Mouse (Mus musculus): ENCODE data around the gene Col5a2. TPM values are rescaled to one million over a fixed set of nuclear protein-coding genes. Genes with fewer than 3 reads are reported as not detected.
"Not testable (repeated sequence)": the region's sequence is repeated elsewhere in the genome, so short reads cannot be mapped to it uniquely, and the experiment has no call there.

The Col5a2 gene
- 1 to 10 TPM; 7.2 to 8.2 TPM for total RNA-seq (2021)
- long read RNA-seq, experiment 1, full-length matches to known transcripts = 2 of 5 reads
- long read RNA-seq, experiment 1, partial matches to known transcripts = 3 of 5 reads
- long read RNA-seq, experiment 1, other reads (novel, unspliced or antisense) = 0 of 5 reads
- long read RNA-seq, experiment 2, full-length matches to known transcripts = 2 of 8 reads
- long read RNA-seq, experiment 2, partial matches to known transcripts = 4 of 8 reads
- long read RNA-seq, experiment 2, other reads (novel, unspliced or antisense) = 2 of 8 reads

- peak; percentile 36 to 51 for DNase-seq (ENCODE audit: low spot score in 2 of 2)
- intact Hi-C loops (cut with DNase I) = no loop called here
These were observed at the start of gene Col5a2 for GRCm38 (mm10) chr1:45502865-45503332. Gene Col5a2 (minus strand): TSS chr1:45503282.

GRCm38 (mm10) chr1:45550531-45550930, 47.4 kb upstream of the Col5a2 start:
- no peak for DNase-seq (ENCODE audit: low spot score in 2 of 2)
- intact Hi-C loops (cut with DNase I) = no loop called here

- intact Hi-C loops (cut with DNase I) = no loop called here
- no peak for DNase-seq (ENCODE audit: low spot score in 2 of 2)
These were observed 38.8 kb upstream of the Col5a2 start for GRCm38 (mm10) chr1:45541888-45542287.

GRCm38 (mm10) chr1:45541161-45541560, 38.1 kb upstream of the Col5a2 start:
- DNase-seq (ENCODE audit: low spot score in 2 of 2) = no peak
- intact Hi-C loops (cut with DNase I) = no loop called here

GRCm38 (mm10) chr1:45531486-45531885, 28.4 kb upstream of the Col5a2 start:
- intact Hi-C loops (cut with DNase I) = no loop called here
- DNase-seq (ENCODE audit: low spot score in 2 of 2) = no peak

GRCm38 (mm10) chr1:45527476-45527875, 24.4 kb upstream of the Col5a2 start:
- intact Hi-C loops (cut with DNase I) = not testable (repeated sequence)

GRCm38 (mm10) chr1:45523601-45524000, 20.5 kb upstream of the Col5a2 start:
- intact Hi-C loops (cut with DNase I) = no loop called here
- DNase-seq (ENCODE audit: low spot score in 2 of 2) = no peak

More at GRCm38 (mm10) chr1:45527476-45527875, 24.4 kb upstream of the Col5a2 start:
- DNase-seq (ENCODE audit: low spot score in 2 of 2) = not testable (repeated sequence)

- intact Hi-C loops (cut with DNase I) = no loop called here
These were observed 18.4 kb upstream of the Col5a2 start for GRCm38 (mm10) chr1:45521486-45521885.

GRCm38 (mm10) chr1:45502241-45502741, 791 bp downstream of the Col5a2 start:
- intact Hi-C loops (cut with DNase I) = no loop called here
- DNase-seq (ENCODE audit: low spot score in 2 of 2) = no peak

More at GRCm38 (mm10) chr1:45521486-45521885, 18.4 kb upstream of the Col5a2 start:
- DNase-seq (ENCODE audit: low spot score in 2 of 2) = no peak

- intact Hi-C loops (cut with DNase I) = no loop called here
- no peak for DNase-seq (ENCODE audit: low spot score in 2 of 2)
These were observed 1.6 kb downstream of the Col5a2 start for GRCm38 (mm10) chr1:45501437-45501836.

- no peak for DNase-seq (ENCODE audit: low spot score in 2 of 2)
- intact Hi-C loops (cut with DNase I) = no loop called here
These were observed 2.6 kb downstream of the Col5a2 start for GRCm38 (mm10) chr1:45500456-45500855.

GRCm38 (mm10) chr1:45495025-45495424, 8.1 kb downstream of the Col5a2 start:
- intact Hi-C loops (cut with DNase I) = no loop called here
- DNase-seq (ENCODE audit: low spot score in 2 of 2) = no peak

- DNase-seq (ENCODE audit: low spot score in 2 of 2) = no peak
- intact Hi-C loops (cut with DNase I) = no loop called here
These were observed 10.9 kb downstream of the Col5a2 start for GRCm38 (mm10) chr1:45492130-45492723.

- intact Hi-C loops (cut with DNase I) = no loop called here
- no peak for DNase-seq (ENCODE audit: low spot score in 2 of 2)
These were observed 12.6 kb downstream of the Col5a2 start for GRCm38 (mm10) chr1:45490451-45490850.

GRCm38 (mm10) chr1:45488291-45488690, 14.8 kb downstream of the Col5a2 start:
- intact Hi-C loops (cut with DNase I) = no loop called here
- DNase-seq (ENCODE audit: low spot score in 2 of 2) = peak in 1 of 2 experiments; percentile 5

GRCm38 (mm10) chr1:45483001-45483400, 20.1 kb downstream of the Col5a2 start:
- intact Hi-C loops (cut with DNase I) = no loop called here
- no peak for DNase-seq (ENCODE audit: low spot score in 2 of 2)

- intact Hi-C loops (cut with DNase I) = no loop called here
- no peak for DNase-seq (ENCODE audit: low spot score in 2 of 2)
These were observed 21.2 kb downstream of the Col5a2 start for GRCm38 (mm10) chr1:45481876-45482275.

- intact Hi-C loops (cut with DNase I) = no loop called here
- DNase-seq (ENCODE audit: low spot score in 2 of 2) = no peak
These were observed 24.0 kb downstream of the Col5a2 start for GRCm38 (mm10) chr1:45479087-45479486.

GRCm38 (mm10) chr1:45472751-45473150, 30.3 kb downstream of the Col5a2 start:
- peak; percentile 31 to 39 for DNase-seq (ENCODE audit: low spot score in 2 of 2)
- intact Hi-C loops (cut with DNase I) = no loop called here

- no peak for DNase-seq (ENCODE audit: low spot score in 2 of 2)
- intact Hi-C loops (cut with DNase I) = no loop called here
These were observed 42.3 kb downstream of the Col5a2 start for GRCm38 (mm10) chr1:45460767-45461166.

- intact Hi-C loops (cut with DNase I) = no loop called here
- no peak for DNase-seq (ENCODE audit: low spot score in 2 of 2)
These were observed 47.3 kb downstream of the Col5a2 start for GRCm38 (mm10) chr1:45455763-45456162.

Measured in left cerebral cortex, postnatal 14 days (tissue).